Mouse (Mus musculus) olfactory bulb, adult 2 months (tissue): Measurements from ENCODE around the gene Hvcn1. TPM values are rescaled to one million over a fixed set of nuclear protein-coding genes. Genes with fewer than 3 reads are reported as not detected.

Source experiments
- H3K27ac ChIP-seq: fragments of 200-500 bp; 2 replicates; pipeline ENCODE4 v1.5.1; 2012; ENCODE audit warnings: low read depth, low read length; ENCODE audit not compliant: insufficient read depth
- H3K4me1 ChIP-seq: fragments of 200-500 bp; 2 replicates; pipeline ENCODE4 v1.6.1; 2012; ENCODE audit warnings: low read length; ENCODE audit not compliant: control insufficient read depth, insufficient read depth
- H3K4me3 ChIP-seq: fragments of 200-500 bp; 2 replicates; pipeline ENCODE4 v1.5.1; 2012; ENCODE audit warnings: mild to moderate bottlenecking, low read depth, low read length, moderate library complexity; ENCODE audit not compliant: insufficient read depth
- CTCF ChIP-seq: fragments of 200-500 bp; IDR thresholded peaks from 2 replicates; pipeline ENCODE4 v1.5.1; 2012; ENCODE audit warnings: low read depth, mild to moderate bottlenecking, low read length, moderate library complexity; ENCODE audit not compliant: insufficient read depth
- POLR2A ChIP-seq: fragments of 200-500 bp; IDR thresholded peaks from 2 replicates; pipeline ENCODE4 v1.6.1; 2012; ENCODE audit warnings: mild to moderate bottlenecking, low read depth, low read length, moderate library complexity; ENCODE audit not compliant: insufficient read depth
- WGBS: fragments of 180-500 bp; shearing (Covaris S2); methylation state at CpG from one replicate; pipeline ENCODE4 v1.1.7; 2018; 5-methylcytosine and 5-hydroxymethylcytosine counted together
- polyA plus RNA-seq: library from polyadenylated mRNA; stranded (reverse); fragments of >200 nt; gene quantifications from 2 replicates; pipeline ENCODE4 v1.2.4, GENCODE M21; 2012; ENCODE audit warnings: low replicate concordance; ENCODE audit not compliant: missing spikeins, insufficient read depth, insufficient read length

Gene Hvcn1
- polyA plus RNA-seq, 1 experiment, result not detected

DNA sequence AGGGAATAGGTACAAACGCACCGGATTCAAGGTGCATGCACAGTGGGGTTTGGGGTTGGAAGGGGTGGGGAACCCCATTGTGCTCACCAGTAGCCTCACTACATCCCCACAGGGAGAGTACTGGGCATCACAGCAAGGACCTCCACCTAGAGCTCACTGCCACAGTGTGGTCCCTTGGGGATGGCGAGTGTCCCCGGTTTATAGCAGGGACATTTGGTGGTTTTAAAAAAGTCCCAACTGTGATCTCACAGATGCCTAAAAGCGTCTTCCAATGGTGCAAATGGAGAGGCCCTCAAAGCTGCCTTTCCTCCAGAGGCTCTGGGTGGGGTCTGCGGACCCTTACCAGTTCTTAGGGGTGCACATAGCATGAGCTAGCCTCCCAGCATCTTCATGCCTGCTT, 7.3 kb downstream of the Hvcn1 start:
- no peak overlapping the region for H3K27ac ChIP-seq
- peaks cover 23% of the 10 kb centered on the region for H3K4me1 ChIP-seq
- no peak for TF ChIP-seq POLR2A
- no peak for TF ChIP-seq CTCF
- no peak overlapping the region for H3K4me3 ChIP-seq
- WGBS, result 97% methylated on average over 6 of the region's 6 CpGs

DNA sequence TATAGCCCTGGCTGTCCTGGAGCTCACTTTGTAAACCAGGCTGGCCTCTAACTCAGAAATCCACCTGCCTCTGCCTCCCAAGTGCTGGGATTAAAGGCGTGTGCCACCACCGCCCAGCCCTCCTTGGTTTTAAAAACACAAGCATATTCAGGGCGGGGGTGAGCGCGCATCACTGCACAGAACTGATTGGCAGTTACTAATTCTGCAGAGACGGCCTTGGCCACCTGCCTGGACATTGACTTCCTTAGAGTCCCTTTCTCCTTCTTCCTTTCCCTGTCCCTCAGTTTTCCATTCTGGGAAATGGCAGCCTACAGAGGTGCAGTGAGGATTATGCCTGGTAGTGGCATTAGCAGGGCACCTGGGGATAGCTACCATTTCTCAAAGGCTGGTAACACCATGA, 11.0 kb downstream of the Hvcn1 start:
- 89% methylated on average over 6 of the region's 6 CpGs for WGBS
- H3K27ac ChIP-seq, result no peak overlapping the region
- H3K4me3 ChIP-seq, result no peak overlapping the region
- TF ChIP-seq CTCF, result no peak
- TF ChIP-seq POLR2A, result no peak
- peaks cover 22% of the 10 kb centered on the region for H3K4me1 ChIP-seq

DNA sequence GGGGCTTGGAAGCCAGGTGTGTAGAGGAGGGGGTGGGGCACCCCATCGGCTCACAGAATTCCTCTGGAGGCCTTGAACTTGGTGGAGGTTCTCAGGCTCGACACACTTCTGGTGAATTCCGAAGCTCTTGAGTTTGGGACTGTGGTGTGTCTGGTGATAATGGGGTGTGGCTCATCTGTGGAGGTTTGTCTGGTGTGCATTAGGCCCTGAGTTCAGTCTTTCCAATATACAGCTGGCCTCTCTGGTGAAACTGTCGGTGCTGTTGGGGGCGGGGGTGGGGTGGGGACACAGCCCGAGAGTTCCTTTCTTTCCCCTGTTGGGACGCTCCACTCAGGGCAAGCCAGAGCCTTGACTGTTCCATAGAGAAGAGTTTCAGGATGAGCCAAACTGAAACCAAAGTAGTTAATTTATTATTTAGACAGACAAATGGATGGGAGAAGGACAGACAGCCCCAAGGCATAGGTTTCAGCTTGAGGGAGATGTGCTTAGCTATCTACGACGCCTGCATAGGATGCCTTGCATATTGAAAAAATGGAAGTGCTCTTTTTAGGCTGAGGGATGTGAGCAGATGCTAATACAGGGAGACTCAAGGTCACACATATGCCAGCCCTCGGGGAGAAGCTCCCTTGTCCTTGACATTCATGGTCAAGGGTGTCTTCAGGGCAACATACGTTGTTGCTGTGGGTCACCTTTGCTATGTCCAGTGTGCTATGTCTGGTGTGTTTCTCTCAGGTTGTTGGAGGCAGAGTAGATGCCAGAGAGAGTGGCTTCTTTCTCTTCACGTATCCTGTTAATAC, 11.7 kb downstream of the Hvcn1 start:
- no peak for TF ChIP-seq POLR2A
- TF ChIP-seq CTCF, result no peak
- WGBS, result 89% methylated on average over 12 of the region's 12 CpGs
- Histone ChIP-seq H3K4me1 (peaks cover 22% of the 10 kb centered on the region), H3K4me3 (no peak overlapping the region), H3K27ac (no peak overlapping the region)

DNA sequence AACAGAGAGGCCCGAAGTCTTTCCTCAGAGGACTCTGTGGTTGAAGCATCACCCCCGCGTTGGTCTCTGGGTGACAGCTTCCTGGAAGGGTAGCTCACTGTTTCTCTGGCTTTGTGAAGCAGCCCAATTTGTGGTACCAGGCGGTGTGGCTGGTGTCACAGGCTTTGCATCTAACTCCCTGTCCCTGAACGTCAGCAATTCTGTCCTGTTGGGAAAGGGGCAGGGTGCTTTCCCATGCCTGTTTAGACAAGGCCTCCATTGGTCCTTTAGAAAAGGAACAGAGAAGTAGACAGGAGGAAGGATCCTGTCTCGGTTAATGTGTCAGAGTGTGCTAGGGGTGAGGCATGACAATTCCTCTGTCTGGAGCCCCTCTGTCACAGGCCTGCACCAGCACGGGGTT, 12.3 kb downstream of the Hvcn1 start:
- Histone ChIP-seq H3K4me3 (no peak overlapping the region), H3K27ac (no peak overlapping the region), H3K4me1 (peaks cover 22% of the 10 kb centered on the region)
- TF ChIP-seq POLR2A (no peak), CTCF (no peak)
- WGBS, result 65% methylated on average over 7 of the region's 7 CpGs

DNA sequence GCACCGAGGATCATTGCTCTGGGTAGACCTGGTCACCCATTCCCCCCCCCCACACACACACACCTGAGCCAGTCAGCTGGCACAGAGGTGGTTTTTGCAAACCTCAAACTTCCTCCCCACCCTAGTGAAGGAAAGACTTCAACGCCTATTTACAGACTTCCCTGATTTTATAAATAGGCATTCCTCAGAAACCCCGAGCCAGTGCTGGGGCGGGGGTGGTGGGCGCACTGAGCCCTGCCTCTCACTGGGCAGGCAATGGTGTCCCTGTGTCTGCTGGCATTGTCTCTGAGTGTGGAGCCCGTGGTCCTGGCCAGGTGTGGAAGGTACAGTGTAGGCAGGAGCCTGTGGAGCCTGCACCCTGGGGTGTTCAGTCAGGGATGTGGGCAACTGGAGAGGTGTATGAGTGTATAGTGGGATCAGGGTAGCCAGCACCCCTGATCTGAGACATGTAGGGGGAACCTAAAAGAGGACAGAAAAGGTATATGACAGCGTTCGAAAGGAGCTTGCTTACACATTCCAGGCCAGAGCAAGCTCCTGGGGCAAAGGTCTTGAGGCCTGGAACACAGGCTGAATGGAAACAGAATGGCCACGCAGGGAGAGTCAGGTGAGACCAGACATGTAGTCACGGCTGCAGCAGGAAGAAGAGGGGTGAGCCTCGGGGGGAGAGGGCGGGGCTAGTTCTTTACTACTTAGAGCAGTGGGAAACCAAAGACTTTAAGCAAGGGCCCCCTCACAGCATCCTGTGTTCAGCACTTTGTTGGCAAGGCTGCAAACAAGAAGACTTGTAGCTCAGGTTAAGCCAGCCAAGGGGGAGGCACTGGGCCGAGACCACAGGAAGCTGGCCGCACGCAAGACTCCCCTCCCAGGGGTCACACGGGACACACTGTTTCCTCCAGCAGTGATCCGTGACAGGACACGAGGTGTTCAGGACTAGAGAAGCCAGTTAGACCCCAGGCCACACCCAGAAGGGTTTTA, 13.3 kb downstream of the Hvcn1 start:
- Histone ChIP-seq H3K4me1 (peaks cover 24% of the 10 kb centered on the region), H3K27ac (no peak overlapping the region), H3K4me3 (no peak overlapping the region)
- no peak for TF ChIP-seq CTCF
- no peak for TF ChIP-seq POLR2A
- 73% methylated on average over 18 of the region's 18 CpGs for WGBS

DNA sequence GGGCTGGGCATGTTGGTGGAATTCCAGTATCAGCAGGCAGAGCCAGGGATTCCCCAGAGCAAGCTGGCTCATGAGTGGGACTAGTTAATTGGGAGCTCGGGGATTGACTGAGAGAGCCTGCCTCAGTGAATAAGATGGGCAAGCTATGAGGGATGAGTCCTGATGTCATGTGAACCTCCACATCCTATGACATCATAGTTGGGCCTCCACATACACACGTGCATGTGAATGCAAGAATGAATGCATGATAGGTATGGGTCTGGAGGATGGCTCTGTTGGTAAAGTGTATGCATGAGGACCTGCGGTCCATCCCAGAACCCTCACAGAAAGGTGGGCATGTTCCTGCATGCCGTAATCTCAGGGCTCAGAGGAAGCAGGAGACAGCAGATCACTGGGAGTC, 14.5 kb downstream of the Hvcn1 start:
- 93% methylated on average over 4 of the region's 4 CpGs for WGBS
- TF ChIP-seq CTCF (no peak), POLR2A (no peak)
- H3K27ac ChIP-seq, result no peak overlapping the region
- H3K4me1 ChIP-seq, result peaks cover 35% of the 10 kb centered on the region
- H3K4me3 ChIP-seq, result no peak overlapping the region

DNA sequence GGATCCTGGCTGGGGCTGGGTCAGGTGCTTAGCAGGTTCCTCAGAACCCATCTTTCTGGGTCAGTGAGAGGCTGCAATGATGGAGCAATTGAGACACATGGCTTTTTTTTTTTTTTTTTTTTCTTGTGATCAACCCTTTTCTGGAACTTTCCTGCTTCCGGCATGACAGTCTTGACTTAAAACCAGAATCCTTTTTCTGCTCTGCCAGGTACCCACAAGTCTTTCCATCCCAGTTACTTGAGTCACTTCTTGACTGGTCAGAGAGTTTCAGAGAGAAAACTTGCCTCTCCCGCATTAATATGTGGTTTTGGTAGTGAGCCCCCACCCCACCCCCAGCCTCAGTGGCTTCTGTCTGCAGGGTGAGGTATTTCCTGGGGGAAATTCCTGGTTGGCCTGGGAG, 17.7 kb downstream of the Hvcn1 start:
- Histone ChIP-seq H3K27ac (no peak overlapping the region), H3K4me3 (no peak overlapping the region), H3K4me1 (peaks cover 31% of the 10 kb centered on the region)
- 89% methylated on average over 2 of the region's 2 CpGs for WGBS
- TF ChIP-seq CTCF (no peak), POLR2A (no peak)

DNA sequence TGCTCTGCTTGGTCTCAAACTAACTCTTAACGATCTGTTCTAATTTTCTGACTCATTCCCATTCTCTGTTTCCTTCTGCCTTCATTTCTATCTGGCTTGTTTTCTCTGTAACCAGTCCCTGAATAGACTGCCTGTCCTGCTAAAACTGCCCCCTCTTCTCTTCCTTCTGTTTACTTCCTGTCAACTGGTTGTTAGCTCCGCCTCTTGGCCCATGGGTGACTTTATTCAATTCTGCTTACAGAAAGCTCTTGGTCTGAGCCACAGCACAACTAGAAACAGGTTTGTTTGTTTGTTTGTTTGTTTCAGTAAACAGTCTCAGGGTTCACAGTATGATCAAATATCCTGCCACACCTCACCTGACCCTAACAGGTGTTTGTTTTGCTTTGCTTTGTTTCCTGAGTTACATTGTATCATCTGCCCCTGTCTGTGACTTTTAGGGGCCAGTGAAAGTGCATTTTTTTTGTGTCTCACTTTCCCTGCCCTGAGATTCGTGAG, 21.7 kb downstream of the Hvcn1 start:
- no peak overlapping the region for H3K27ac ChIP-seq
- TF ChIP-seq CTCF, result no peak
- H3K4me3 ChIP-seq, result no peak overlapping the region
- peaks cover 40% of the 10 kb centered on the region for H3K4me1 ChIP-seq
- 40% methylated on average over 3 of the region's 3 CpGs for WGBS

DNA sequence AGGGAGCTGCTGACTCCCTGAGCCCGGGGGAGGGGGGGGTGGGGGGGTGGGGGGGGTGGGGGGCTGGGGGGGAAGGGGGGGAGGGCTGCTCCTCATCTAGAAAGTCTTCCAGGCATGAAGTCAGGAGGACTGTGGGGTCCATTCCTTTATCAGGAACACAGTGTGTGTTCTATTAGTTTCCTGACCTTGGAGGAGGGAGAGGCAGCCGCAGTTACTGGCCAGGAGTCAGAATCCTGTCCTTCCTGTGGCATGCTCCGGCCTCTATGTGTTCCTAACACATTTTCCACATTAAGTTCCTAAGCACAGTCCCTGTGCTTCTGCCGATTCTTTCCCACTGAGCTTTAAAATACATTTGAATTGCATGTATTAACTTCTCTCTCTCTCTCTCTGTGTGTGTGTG, 22.2 kb downstream of the Hvcn1 start:
- TF ChIP-seq CTCF (no peak), POLR2A (no peak)
- WGBS, result 49% methylated on average over 3 of the region's 4 CpGs
- no peak overlapping the region for H3K4me3 ChIP-seq

More for the DNA sequence above, 22.2 kb downstream of the Hvcn1 start:
- Histone ChIP-seq H3K4me1 (peaks cover 44% of the 10 kb centered on the region), H3K27ac (no peak overlapping the region)
